Mouse (Mus musculus) liver, adult 2 months (tissue): ENCODE measurements around the gene 0610030E20Rik. TPM values are rescaled to one million over a fixed set of nuclear protein-coding genes. Genes with fewer than 3 reads are reported as not detected.

Source experiments
- DNase-seq: peaks from one replicate; pipeline ENCODE4 v3.0.0-alpha.2; 2011; ENCODE audit warnings: low read depth, low spot score; ENCODE audit errors: extremely low read depth
- H3K27ac ChIP-seq: fragments of 200-500 bp; replicated peaks from 2 replicates; pipeline ENCODE4 v1.5.1; 2012; ENCODE audit warnings: low read depth, mild to moderate bottlenecking, control low read depth, inconsistent platforms, low read length; ENCODE audit not compliant: insufficient read depth
- H3K27me3 ChIP-seq: fragments of 200-500 bp; 2 replicates; pipeline ENCODE4 v1.6.1; 2012; ENCODE audit warnings: mild to moderate bottlenecking, moderate library complexity, low read length, inconsistent platforms; ENCODE audit not compliant: control insufficient read depth, insufficient read depth
- H3K36me3 ChIP-seq: fragments of 200-500 bp; 2 replicates; pipeline ENCODE4 v1.6.1; 2012; ENCODE audit warnings: low read length, inconsistent platforms; ENCODE audit not compliant: control insufficient read depth, insufficient read depth
- H3K4me1 ChIP-seq: fragments of 200-500 bp; 2 replicates; pipeline ENCODE4 v1.6.1; 2011; ENCODE audit warnings: low read length; ENCODE audit not compliant: control insufficient read depth, insufficient read depth
- H3K4me3 ChIP-seq: fragments of 200-500 bp; 2 replicates; pipeline ENCODE4 v1.5.1; 2011; ENCODE audit warnings: low read depth, mild to moderate bottlenecking, control low read depth, low read length, moderate library complexity; ENCODE audit not compliant: insufficient read depth
- H3K79me2 ChIP-seq: fragments of 200-500 bp; 2 replicates; pipeline ENCODE4 v1.6.1; 2012; ENCODE audit warnings: inconsistent platforms, mild to moderate bottlenecking, low read length, moderate library complexity; ENCODE audit not compliant: control insufficient read depth, insufficient read depth
- H3K9ac ChIP-seq: fragments of 200-500 bp; 2 replicates; pipeline ENCODE4 v1.6.1; 2012; ENCODE audit warnings: low read depth, mild to moderate bottlenecking, control low read depth, inconsistent platforms, low read length
- CTCF ChIP-seq: fragments of 200-500 bp; IDR thresholded peaks from 2 replicates; pipeline ENCODE4 v1.5.1; 2011; ENCODE audit warnings: low read depth, low read length, control low read depth
- POLR2A ChIP-seq: fragments of 200-500 bp; IDR thresholded peaks from 2 replicates; pipeline ENCODE4 v1.6.1; 2011; ENCODE audit warnings: low read length, control low read depth; ENCODE audit not compliant: insufficient read depth; ENCODE audit errors: extremely low read depth
- WGBS: fragments of 180-500 bp; shearing (Covaris S2); methylation state at CpG from one replicate; pipeline ENCODE4 v1.1.7; 2018; 5-methylcytosine and 5-hydroxymethylcytosine counted together
- polyA plus RNA-seq: library from polyadenylated mRNA; depleted of rRNA; stranded (reverse); fragments of >200 nt; gene quantifications from 2 replicates; pipeline ENCODE4 v1.2.3, GENCODE M21; 2012; rRNA removed
- total RNA-seq: library from RNA; depleted of rRNA; stranded (reverse); fragments of >200 nt; gene quantifications from 2 replicates; pipeline ENCODE4 v1.2.3, GENCODE M21; 2014; rRNA removed

0610030E20Rik gene
- total RNA-seq: 10.2 and 14.2 TPM in 2 replicates
- polyA plus RNA-seq: 17.5 and 18.5 TPM in 2 replicates

DNA sequence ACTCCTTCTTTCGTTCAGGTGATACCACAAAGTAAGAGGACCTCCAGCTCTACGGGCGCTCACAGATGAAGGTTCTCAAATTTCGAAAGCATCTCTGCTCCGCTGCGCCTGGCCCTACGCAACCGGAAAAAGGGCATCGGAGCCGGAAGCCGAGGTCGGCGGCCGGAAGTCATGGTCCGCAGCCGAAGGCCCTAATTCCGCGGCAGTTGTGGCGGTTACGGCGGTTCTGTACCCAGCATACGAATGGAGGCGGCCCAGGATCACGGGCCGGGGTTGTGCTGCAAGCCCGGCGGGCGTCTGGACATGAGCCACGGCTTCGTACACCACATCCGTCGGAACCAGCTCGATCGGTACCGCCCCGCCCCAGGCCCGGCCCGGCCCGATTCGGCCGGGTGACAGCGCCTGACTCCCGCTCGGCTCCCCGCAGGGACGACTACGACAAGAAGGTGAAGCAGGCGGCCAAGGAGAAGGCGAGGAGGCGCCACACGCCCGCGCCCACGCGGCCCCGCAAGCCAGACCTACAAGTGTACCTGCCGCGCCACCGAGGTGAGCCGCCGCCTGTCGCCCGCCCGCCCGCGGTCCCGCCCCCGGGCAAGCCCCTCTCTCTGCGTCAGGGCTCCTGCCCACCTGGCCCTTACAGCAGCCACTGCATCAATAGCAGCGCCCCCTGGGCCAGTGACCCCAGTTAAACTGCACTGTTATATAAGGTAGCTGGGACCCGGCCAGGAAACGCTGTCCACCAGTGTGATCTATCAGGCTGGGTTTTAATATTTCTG lies at the start of gene 0610030E20Rik:
Gene 0610030E20Rik, plus strand, starts transcription at position 152 of the 776 bp plus-strand sequence.
- Histone ChIP-seq H3K79me2 (peaks cover 18% of the 10 kb centered on the region; the same call in 1 of the 2 replicates), H3K4me3 (peak within 1 kb of the TSS; percentile 94), H3K4me1 (peaks cover 22% of the 10 kb centered on the region), H3K27me3 (no peaks in the 10 kb centered on the region), H3K36me3 (peaks cover 8% of the 10 kb centered on the region), H3K27ac (peak within 1 kb of the TSS; percentile 98), H3K9ac (peak within 1 kb of the TSS; percentile 98)
- peak; percentile 73 for DNase-seq
- WGBS: under 1% methylated on average over 72 of the region's 72 CpGs
- TF ChIP-seq POLR2A (peak; percentile 62; the same call in 1 of the 2 replicates), CTCF (no peak)

DNA sequence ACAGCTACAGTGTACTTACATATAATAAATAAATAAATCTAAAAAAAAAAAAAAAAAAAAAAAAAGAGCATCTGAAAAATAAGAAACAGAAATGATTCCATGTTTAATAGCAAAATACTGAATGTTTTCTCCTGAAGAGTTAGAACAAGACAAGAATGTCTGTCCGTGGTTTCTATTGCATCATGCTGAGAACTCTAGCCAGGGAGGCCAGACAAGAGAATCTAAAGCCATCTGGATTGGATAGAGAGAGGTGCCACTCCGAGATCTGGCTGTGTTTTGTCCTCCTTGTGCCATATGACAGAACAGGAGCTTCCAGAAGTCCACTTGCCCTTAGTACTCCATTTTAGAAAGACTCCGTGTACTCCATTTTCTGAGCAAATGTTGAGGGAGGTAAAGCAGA lies 49.3 kb upstream of the 0610030E20Rik start:
- Histone ChIP-seq H3K4me3 (no peak overlapping the region), H3K36me3 (no peaks in the 10 kb centered on the region), H3K9ac (no peak overlapping the region), H3K79me2 (no peaks in the 10 kb centered on the region), H3K27ac (no peak overlapping the region), H3K4me1 (peaks cover 9% of the 10 kb centered on the region), H3K27me3 (no peaks in the 10 kb centered on the region)
- 74% methylated on average over 3 of the region's 3 CpGs for WGBS
- DNase-seq: no peak
- TF ChIP-seq POLR2A (no peak), CTCF (no peak)

DNA sequence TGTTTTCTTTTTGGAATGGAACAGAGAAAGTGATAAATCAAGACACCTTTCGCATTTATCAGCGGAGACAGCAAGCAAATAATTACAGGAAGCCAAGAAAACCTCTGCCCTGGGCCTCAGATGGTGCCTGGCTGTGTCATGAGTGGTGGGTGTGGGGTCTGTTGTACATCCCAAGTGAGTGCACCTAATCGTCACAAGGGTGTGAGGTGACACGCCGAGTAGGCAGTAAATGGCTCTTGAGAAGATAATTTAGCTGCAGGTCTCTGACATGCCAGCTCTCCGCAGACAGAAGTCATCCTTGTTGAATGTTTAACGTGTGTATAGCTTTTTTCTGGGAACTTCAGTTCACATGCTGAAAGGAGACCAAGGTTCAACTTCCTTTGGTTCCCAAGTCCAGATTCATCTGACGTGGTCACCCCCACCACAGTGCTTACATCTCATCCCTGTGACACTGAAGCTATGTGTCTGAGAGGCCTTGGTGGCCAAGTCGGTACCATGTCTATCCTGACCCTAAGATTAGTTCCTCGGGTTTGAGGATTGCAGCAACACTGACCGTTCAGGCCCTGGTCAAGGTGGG lies 44.7 kb upstream of the 0610030E20Rik start:
- WGBS: 35% methylated on average over 11 of the region's 11 CpGs
- Histone ChIP-seq H3K4me3 (no peak overlapping the region), H3K27me3 (no peaks in the 10 kb centered on the region), H3K4me1 (peaks cover 5% of the 10 kb centered on the region), H3K79me2 (no peaks in the 10 kb centered on the region), H3K36me3 (no peaks in the 10 kb centered on the region), H3K9ac (no peak overlapping the region), H3K27ac (no peak overlapping the region)
- DNase-seq: peak; percentile 31
- TF ChIP-seq POLR2A (no peak), CTCF (no peak)

DNA sequence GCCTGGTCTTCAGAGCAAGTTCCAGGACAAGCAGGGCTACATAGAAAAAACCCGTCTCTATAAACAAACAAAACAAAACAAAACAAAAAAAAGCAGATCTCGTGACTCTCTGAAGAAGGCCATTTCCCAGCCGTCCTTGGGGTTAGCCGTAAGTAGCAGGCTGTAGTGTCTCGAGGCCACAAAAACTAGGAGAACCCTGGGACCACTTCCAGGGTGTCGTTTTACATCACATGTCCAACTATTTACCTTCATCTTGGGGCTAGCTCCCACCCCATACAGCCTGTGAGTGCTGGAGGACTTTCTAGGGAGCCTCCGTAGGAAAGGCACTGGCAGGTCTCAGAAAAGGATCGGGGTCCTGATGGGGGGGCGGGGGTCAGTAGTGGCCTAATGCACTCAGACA lies 43.6 kb upstream of the 0610030E20Rik start:
- Histone ChIP-seq H3K27ac (no peak overlapping the region), H3K36me3 (no peaks in the 10 kb centered on the region), H3K9ac (no peak overlapping the region), H3K4me1 (peaks cover 5% of the 10 kb centered on the region), H3K79me2 (no peaks in the 10 kb centered on the region), H3K27me3 (no peaks in the 10 kb centered on the region), H3K4me3 (no peak overlapping the region)
- TF ChIP-seq POLR2A (no peak), CTCF (no peak)
- no peak for DNase-seq
- 82% methylated on average over 9 of the region's 9 CpGs for WGBS

DNA sequence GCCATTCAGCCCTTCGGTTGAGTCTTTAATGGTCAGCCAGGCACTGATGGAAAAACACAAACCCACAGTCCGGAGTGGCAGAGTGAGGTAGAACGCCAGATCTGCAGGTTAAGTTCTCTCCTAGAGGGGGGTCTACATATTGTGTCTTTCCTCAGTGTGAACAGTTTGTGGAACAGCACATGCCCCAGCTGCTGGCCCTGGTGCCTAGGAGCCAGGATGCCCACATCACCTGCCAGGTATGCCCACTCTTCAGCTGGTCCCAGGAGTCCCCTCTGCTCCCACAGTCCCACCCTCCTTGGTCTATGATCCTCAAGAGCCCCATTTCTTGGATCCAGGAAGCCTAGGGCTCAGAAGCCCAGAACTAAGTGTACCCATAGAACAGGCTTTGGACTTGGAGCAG lies 34.9 kb upstream of the 0610030E20Rik start:
- H3K27ac ChIP-seq: no peak overlapping the region
- H3K4me1 ChIP-seq: no peaks in the 10 kb centered on the region
- H3K4me3 ChIP-seq: no peak overlapping the region
- H3K79me2 ChIP-seq: no peaks in the 10 kb centered on the region
- DNase-seq: no peak
- H3K27me3 ChIP-seq: no peaks in the 10 kb centered on the region
- H3K36me3 ChIP-seq: peaks cover 5% of the 10 kb centered on the region
- TF ChIP-seq CTCF: no peak
- no peak for TF ChIP-seq POLR2A
- WGBS: 95% methylated on average over 3 of the region's 3 CpGs
- no peak overlapping the region for H3K9ac ChIP-seq

DNA sequence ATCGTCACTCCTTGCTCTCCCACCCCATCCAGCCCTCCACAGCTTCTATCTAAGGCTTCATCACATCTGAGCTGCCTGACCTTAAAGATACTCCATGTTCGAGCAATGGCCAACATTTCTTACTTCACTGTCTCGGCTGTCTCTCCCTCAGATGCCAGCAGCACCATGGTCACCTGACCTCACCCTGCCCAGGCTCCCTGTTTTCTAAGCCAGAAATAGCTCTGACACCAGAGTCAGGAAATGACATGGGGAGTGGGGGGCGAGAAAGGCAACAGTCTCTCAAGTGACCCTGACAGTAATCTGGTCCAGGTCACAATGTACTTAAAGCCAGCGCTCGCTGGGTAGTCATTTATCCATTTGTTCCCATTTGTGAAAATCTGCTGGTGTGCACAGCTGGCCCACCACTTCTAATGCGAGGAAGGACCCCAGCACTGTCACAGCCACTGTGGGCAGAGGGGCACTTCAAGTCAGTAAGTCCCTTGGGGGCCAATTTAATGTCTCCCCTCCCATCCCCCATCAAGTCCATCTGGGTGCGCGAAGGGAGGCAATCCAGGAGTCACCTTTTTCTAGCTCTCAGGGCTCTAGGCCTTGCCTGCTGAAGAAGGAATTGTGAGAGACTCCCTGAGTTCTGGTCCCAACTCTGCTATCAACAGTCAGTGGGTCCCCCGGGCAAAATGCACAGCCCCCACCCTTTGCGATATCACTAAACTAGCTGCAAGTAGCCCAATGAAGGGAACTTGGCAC lies 33.8 kb upstream of the 0610030E20Rik start:
- Histone ChIP-seq H3K27ac (no peak overlapping the region), H3K4me1 (no peaks in the 10 kb centered on the region), H3K79me2 (no peaks in the 10 kb centered on the region), H3K4me3 (no peak overlapping the region), H3K36me3 (peaks cover 11% of the 10 kb centered on the region), H3K9ac (no peak overlapping the region), H3K27me3 (no peaks in the 10 kb centered on the region)
- DNase-seq: no peak
- TF ChIP-seq CTCF (no peak), POLR2A (no peak)
- 89% methylated on average over 11 of the region's 11 CpGs for WGBS
